Mouse (Mus musculus): Measurements from ENCODE around the gene Misp.

- TF ChIP-seq EP300 (IDR thresholded peaks at IDR 0.05; ENCODE audit: insufficient read depth, low read depth, low read length) (no peak), CTCF (IDR thresholded peaks at IDR 0.05) (no peak), POLR2A (IDR thresholded peaks at IDR 0.05; ENCODE audit: insufficient read depth, low read depth, low read length) (no peak)
Observed at GRCm38 (mm10) chr10:79832786-79833181, 12.0 kb downstream of the Misp start.

All from heart, adult 2 months (tissue).